Mouse (Mus musculus): ENCODE data around the gene Kctd10. TPM values are rescaled to one million over a fixed set of nuclear protein-coding genes. Genes with fewer than 3 reads are reported as not detected.

Gene Kctd10
- polyA plus RNA-seq, 1 experiment from 2014 or later, result 110 TPM

GRCm38 (mm10) chr5:114412361-114412998 is 32.2 kb upstream of the Kctd10 start:
- Histone ChIP-seq H3K9me3 (no peaks in the 10 kb centered on the region), H3K27ac (no peak overlapping the region), H3K36me3 (peaks cover 99% of the 10 kb centered on the region), H3K27me3 (no peaks in the 10 kb centered on the region), H3K9ac (no peak overlapping the region), H3K4me3 (no peak overlapping the region), H3K4me2 (no peak overlapping the region), H3K4me1 (no peaks in the 10 kb centered on the region; the same call in 1 of the 2 replicates)
- no peak for ATAC-seq (ENCODE audit: insufficient number of reproducible peaks, insufficient read depth, low FRiP score, low TSS enrichment, low read depth)
- WGBS, result 60% methylated on average over 23 of the region's 23 CpGs

- Histone ChIP-seq H3K9ac (no peak overlapping the region), H3K4me1 (no peaks in the 10 kb centered on the region; the same call in 1 of the 2 replicates), H3K4me3 (no peak overlapping the region), H3K9me3 (no peaks in the 10 kb centered on the region), H3K4me2 (no peak overlapping the region), H3K36me3 (peaks cover 99% of the 10 kb centered on the region), H3K27me3 (no peaks in the 10 kb centered on the region), H3K27ac (no peak overlapping the region)
- 89% methylated on average over 13 of the region's 13 CpGs for WGBS
- no peak for ATAC-seq (ENCODE audit: insufficient number of reproducible peaks, insufficient read depth, low FRiP score, low TSS enrichment, low read depth)
Observed at GRCm38 (mm10) chr5:114410429-114410828, 30.1 kb upstream of the Kctd10 start.

GRCm38 (mm10) chr5:114408846-114409245 is 28.5 kb upstream of the Kctd10 start:
- no peak overlapping the region for H3K9ac ChIP-seq
- no peak overlapping the region for H3K4me3 ChIP-seq
- peaks cover 100% of the 10 kb centered on the region for H3K36me3 ChIP-seq
- WGBS, result 78% methylated on average over 11 of the region's 11 CpGs
- H3K9me3 ChIP-seq, result no peaks in the 10 kb centered on the region
- no peaks in the 10 kb centered on the region; the same call in 1 of the 2 replicates for H3K4me1 ChIP-seq
- no peaks in the 10 kb centered on the region for H3K27me3 ChIP-seq
- ATAC-seq (ENCODE audit: insufficient number of reproducible peaks, insufficient read depth, low FRiP score, low TSS enrichment, low read depth), result no peak
- no peak overlapping the region for H3K27ac ChIP-seq
- H3K4me2 ChIP-seq, result no peak overlapping the region

GRCm38 (mm10) chr5:114407810-114408209 is 27.5 kb upstream of the Kctd10 start:
- no peak overlapping the region for H3K4me3 ChIP-seq
- no peak overlapping the region for H3K27ac ChIP-seq
- no peaks in the 10 kb centered on the region; the same call in 1 of the 2 replicates for H3K4me1 ChIP-seq
- 90% methylated on average over 9 of the region's 9 CpGs for WGBS
- ATAC-seq (ENCODE audit: insufficient number of reproducible peaks, insufficient read depth, low FRiP score, low TSS enrichment, low read depth), result no peak
- no peaks in the 10 kb centered on the region for H3K9me3 ChIP-seq
- H3K27me3 ChIP-seq, result no peaks in the 10 kb centered on the region
- no peak overlapping the region for H3K4me2 ChIP-seq
- H3K36me3 ChIP-seq, result peaks cover 100% of the 10 kb centered on the region
- no peak overlapping the region for H3K9ac ChIP-seq

- 82% methylated on average over 10 of the region's 10 CpGs for WGBS
- peaks cover 100% of the 10 kb centered on the region for H3K36me3 ChIP-seq
- H3K4me2 ChIP-seq, result no peak overlapping the region
- no peak overlapping the region for H3K9ac ChIP-seq
- ATAC-seq (ENCODE audit: insufficient number of reproducible peaks, insufficient read depth, low FRiP score, low TSS enrichment, low read depth), result no peak
- no peaks in the 10 kb centered on the region for H3K27me3 ChIP-seq
- no peak overlapping the region for H3K4me3 ChIP-seq
- H3K27ac ChIP-seq, result no peak overlapping the region
- H3K9me3 ChIP-seq, result no peaks in the 10 kb centered on the region
- no peaks in the 10 kb centered on the region; the same call in 1 of the 2 replicates for H3K4me1 ChIP-seq
Observed at GRCm38 (mm10) chr5:114407269-114407668, 27.0 kb upstream of the Kctd10 start.

GRCm38 (mm10) chr5:114406592-114406991 is 26.3 kb upstream of the Kctd10 start:
- no peaks in the 10 kb centered on the region for H3K9me3 ChIP-seq
- WGBS, result 88% methylated on average over 14 of the region's 14 CpGs
- H3K4me2 ChIP-seq, result no peak overlapping the region
- H3K4me3 ChIP-seq, result no peak overlapping the region
- ATAC-seq (ENCODE audit: insufficient number of reproducible peaks, insufficient read depth, low FRiP score, low TSS enrichment, low read depth), result no peak
- no peaks in the 10 kb centered on the region for H3K27me3 ChIP-seq
- H3K4me1 ChIP-seq, result no peaks in the 10 kb centered on the region
- peaks cover 100% of the 10 kb centered on the region for H3K36me3 ChIP-seq
- H3K27ac ChIP-seq, result no peak overlapping the region
- H3K9ac ChIP-seq, result no peak overlapping the region

- no peak overlapping the region for H3K9ac ChIP-seq
- peaks cover 100% of the 10 kb centered on the region for H3K36me3 ChIP-seq
- no peak for ATAC-seq (ENCODE audit: insufficient number of reproducible peaks, insufficient read depth, low FRiP score, low TSS enrichment, low read depth)
- H3K27ac ChIP-seq, result no peak overlapping the region
- H3K4me3 ChIP-seq, result no peak overlapping the region
- no peaks in the 10 kb centered on the region for H3K9me3 ChIP-seq
- no peaks in the 10 kb centered on the region for H3K4me1 ChIP-seq
- H3K27me3 ChIP-seq, result no peaks in the 10 kb centered on the region
- H3K4me2 ChIP-seq, result no peak overlapping the region
- WGBS, result 83% methylated on average over 9 of the region's 9 CpGs
Observed at GRCm38 (mm10) chr5:114393169-114393568, 12.9 kb upstream of the Kctd10 start.

- Histone ChIP-seq H3K36me3 (peaks cover 51% of the 10 kb centered on the region), H3K9me3 (no peaks in the 10 kb centered on the region), H3K4me2 (no peak overlapping the region), H3K4me1 (peaks cover 18% of the 10 kb centered on the region), H3K9ac (no peak overlapping the region), H3K27ac (no peak overlapping the region), H3K4me3 (no peak overlapping the region), H3K27me3 (no peaks in the 10 kb centered on the region)
- no peak for ATAC-seq (ENCODE audit: insufficient number of reproducible peaks, insufficient read depth, low FRiP score, low TSS enrichment, low read depth)
- WGBS, result 91% methylated on average over 8 of the region's 8 CpGs
Observed at GRCm38 (mm10) chr5:114384448-114384847, 4.1 kb upstream of the Kctd10 start.

GRCm38 (mm10) chr5:114383184-114383904 is 3.0 kb upstream of the Kctd10 start:
- Histone ChIP-seq H3K4me3 (no peak overlapping the region), H3K27me3 (no peaks in the 10 kb centered on the region), H3K4me2 (no peak overlapping the region), H3K27ac (no peak overlapping the region), H3K4me1 (peaks cover 29% of the 10 kb centered on the region), H3K9ac (no peak overlapping the region), H3K36me3 (peaks cover 40% of the 10 kb centered on the region), H3K9me3 (no peaks in the 10 kb centered on the region)
- WGBS, result 76% methylated on average over 9 of the region's 9 CpGs
- no peak for ATAC-seq (ENCODE audit: insufficient number of reproducible peaks, insufficient read depth, low FRiP score, low TSS enrichment, low read depth)

- ATAC-seq (ENCODE audit: insufficient number of reproducible peaks, insufficient read depth, low FRiP score, low TSS enrichment, low read depth), result no peak
- peak overlapping the region; percentile 90 for H3K4me3 ChIP-seq
- no peaks in the 10 kb centered on the region for H3K9me3 ChIP-seq
- H3K9ac ChIP-seq, result peak overlapping the region; percentile 95
- peaks cover 51% of the 10 kb centered on the region for H3K4me1 ChIP-seq
- no peaks in the 10 kb centered on the region for H3K27me3 ChIP-seq
- under 1% methylated on average over 18 of the region's 18 CpGs for WGBS
- peaks cover 16% of the 10 kb centered on the region for H3K36me3 ChIP-seq
- H3K27ac ChIP-seq, result peak overlapping the region; percentile 92
- H3K4me2 ChIP-seq, result peak overlapping the region; percentile 90
Observed at GRCm38 (mm10) chr5:114381013-114381351, 674 bp upstream of the Kctd10 start.

GRCm38 (mm10) chr5:114379763-114380162 is 545 bp downstream of the Kctd10 start:
- peaks cover 61% of the 10 kb centered on the region for H3K4me1 ChIP-seq
- ATAC-seq (ENCODE audit: insufficient number of reproducible peaks, insufficient read depth, low FRiP score, low TSS enrichment, low read depth), result peak; percentile 27; the same call in 1 of the 2 replicates
- peak overlapping the region; percentile 92 for H3K27ac ChIP-seq
- H3K27me3 ChIP-seq, result no peaks in the 10 kb centered on the region
- peaks cover 15% of the 10 kb centered on the region for H3K36me3 ChIP-seq
- peak overlapping the region; percentile 90 for H3K4me3 ChIP-seq
- peak overlapping the region; percentile 95 for H3K9ac ChIP-seq
- WGBS, result under 1% methylated on average over 20 of the region's 20 CpGs
- H3K9me3 ChIP-seq, result no peaks in the 10 kb centered on the region
- peak overlapping the region; percentile 90 for H3K4me2 ChIP-seq

GRCm38 (mm10) chr5:114378936-114379335 is 1.4 kb downstream of the Kctd10 start:
- Histone ChIP-seq H3K36me3 (peaks cover 17% of the 10 kb centered on the region), H3K27me3 (no peaks in the 10 kb centered on the region), H3K27ac (peak overlapping the region; percentile 66), H3K9ac (peak overlapping the region; percentile 95), H3K4me3 (peak overlapping the region; percentile 90), H3K9me3 (no peaks in the 10 kb centered on the region), H3K4me2 (peak overlapping the region; percentile 90), H3K4me1 (peaks cover 69% of the 10 kb centered on the region)
- ATAC-seq (ENCODE audit: insufficient number of reproducible peaks, insufficient read depth, low FRiP score, low TSS enrichment, low read depth), result no peak
- 20% methylated on average over 6 of the region's 6 CpGs for WGBS

Data from embryonic facial prominence, embryonic 13.5 days (tissue).